Mouse (Mus musculus): Measurements from ENCODE around the gene Zfp536. TPM values are rescaled to one million over a fixed set of nuclear protein-coding genes. Genes with fewer than 3 reads are reported as not detected.

Zfp536 gene
- polyA plus RNA-seq, 1 experiment: 0.80 TPM

GRCm38 (mm10) chr7:37689561-37690305 lies 83.7 kb downstream of the Zfp536 start:
- DNase-seq (ENCODE audit: low read depth): no peak

GRCm38 (mm10) chr7:37689107-37689511 lies 84.3 kb downstream of the Zfp536 start:
- no peak for DNase-seq (ENCODE audit: low read depth)

GRCm38 (mm10) chr7:37686366-37686765 lies 87.1 kb downstream of the Zfp536 start:
- no peak for DNase-seq (ENCODE audit: low read depth)

- no peak for DNase-seq (ENCODE audit: low read depth)
Measured at GRCm38 (mm10) chr7:37685247-37685646, 88.2 kb downstream of the Zfp536 start.

- no peak for DNase-seq (ENCODE audit: low read depth)
Measured at GRCm38 (mm10) chr7:37681335-37681734, 92.1 kb downstream of the Zfp536 start.

GRCm38 (mm10) chr7:37663676-37664365 lies 109.6 kb downstream of the Zfp536 start:
- no peak for DNase-seq (ENCODE audit: low read depth)

- no peak for DNase-seq (ENCODE audit: low read depth)
Measured at GRCm38 (mm10) chr7:37648671-37649070, 124.8 kb downstream of the Zfp536 start.

- DNase-seq (ENCODE audit: low read depth): no peak
Measured at GRCm38 (mm10) chr7:37647917-37648615, 125.4 kb downstream of the Zfp536 start.

GRCm38 (mm10) chr7:37639740-37640397 lies 133.6 kb downstream of the Zfp536 start:
- DNase-seq (ENCODE audit: low read depth): no peak

GRCm38 (mm10) chr7:37634812-37635211 lies 138.6 kb downstream of the Zfp536 start:
- DNase-seq (ENCODE audit: low read depth): no peak

GRCm38 (mm10) chr7:37630410-37630809 lies 143.0 kb downstream of the Zfp536 start:
- no peak for DNase-seq (ENCODE audit: low read depth)

- no peak for DNase-seq (ENCODE audit: low read depth)
Measured at GRCm38 (mm10) chr7:37627897-37628510, 145.4 kb downstream of the Zfp536 start.

GRCm38 (mm10) chr7:37625758-37626157 lies 147.7 kb downstream of the Zfp536 start:
- DNase-seq (ENCODE audit: low read depth): no peak

GRCm38 (mm10) chr7:37624759-37625340 lies 148.6 kb downstream of the Zfp536 start:
- no peak for DNase-seq (ENCODE audit: low read depth)

- no peak for DNase-seq (ENCODE audit: low read depth)
Measured at GRCm38 (mm10) chr7:37623903-37624758, 149.3 kb downstream of the Zfp536 start.

- no peak for DNase-seq (ENCODE audit: low read depth)
Measured at GRCm38 (mm10) chr7:37619254-37619653, 154.2 kb downstream of the Zfp536 start.

GRCm38 (mm10) chr7:37617880-37618279 lies 155.6 kb downstream of the Zfp536 start:
- DNase-seq (ENCODE audit: low read depth): no peak

- no peak for DNase-seq (ENCODE audit: low read depth)
Measured at GRCm38 (mm10) chr7:37615932-37616331, 157.5 kb downstream of the Zfp536 start.

- DNase-seq (ENCODE audit: low read depth): no peak
Measured at GRCm38 (mm10) chr7:37614381-37614780, 159.1 kb downstream of the Zfp536 start.

- no peak for DNase-seq (ENCODE audit: low read depth)
Measured at GRCm38 (mm10) chr7:37608556-37608955, 164.9 kb downstream of the Zfp536 start.

Measured in gonadal fat pad, adult 2 months (tissue).